Mouse (Mus musculus) bone marrow, adult 2 months (tissue): ENCODE data around the gene Foxe1.

Source experiments
- CTCF ChIP-seq: fragments of 200-500 bp; IDR thresholded peaks from 2 replicates; pipeline ENCODE4 v1.5.1; 2011; ENCODE audit warnings: low read length, control low read depth; ENCODE audit not compliant: control insufficient read depth, insufficient read depth
- POLR2A ChIP-seq: fragments of 200-500 bp; IDR thresholded peaks from 2 replicates; pipeline ENCODE4 v1.6.1; 2011; ENCODE audit warnings: low read depth, mild to moderate bottlenecking, control low read depth, low read length, borderline replicate concordance; ENCODE audit not compliant: control insufficient read depth

- TF ChIP-seq POLR2A (no peak), CTCF (no peak)
Measured at GRCm38 (mm10) chr4:46344288-46344687, 879 bp downstream of the Foxe1 start.
